Mouse (Mus musculus): ENCODE results near the gene Adcy1. TPM values are rescaled to one million over a fixed set of nuclear protein-coding genes. Genes with fewer than 3 reads are reported as not detected.

Gene Adcy1
- polyA plus RNA-seq, 1 experiment, result not detected

DNA sequence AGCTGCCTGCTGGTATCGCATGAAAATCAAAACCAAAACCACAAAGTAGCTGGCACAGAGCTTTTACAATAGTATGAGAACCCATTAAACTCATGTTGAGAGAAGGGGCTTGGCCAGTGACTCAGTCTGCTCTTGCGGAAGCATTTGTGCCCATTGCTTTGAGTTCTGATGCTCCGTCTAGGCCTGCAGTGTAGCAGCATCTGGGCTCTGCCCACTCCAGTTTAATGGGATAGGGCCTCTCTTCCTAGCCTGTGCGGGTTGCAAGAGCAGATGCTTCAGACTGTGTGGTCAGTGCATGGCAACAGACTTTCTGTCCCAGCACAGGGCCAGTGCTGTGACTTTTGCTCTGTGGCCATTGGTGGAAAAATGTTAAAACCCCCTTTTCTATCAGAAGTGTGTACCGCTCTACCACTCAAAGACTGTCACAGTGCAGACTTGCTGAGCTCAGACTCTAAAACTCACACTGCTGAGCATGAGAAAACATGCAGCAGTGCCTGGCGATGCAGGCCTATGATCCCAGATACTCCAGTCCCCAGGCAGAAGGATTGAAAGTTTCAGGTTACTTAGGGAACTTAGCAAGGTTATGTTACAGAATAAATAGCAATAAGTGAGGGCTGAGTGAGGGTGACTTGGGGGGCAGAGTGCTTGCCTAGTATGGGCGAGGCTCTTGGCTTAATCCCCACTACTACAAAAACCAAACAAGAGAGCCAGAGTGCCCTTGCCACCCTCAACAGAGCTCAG lies 163.7 kb downstream of the Adcy1 start:
- TF ChIP-seq POLR2A (IDR thresholded peaks at IDR 0.05; ENCODE audit: insufficient read depth, low read depth, low read length) (no peak), CTCF (IDR thresholded peaks at IDR 0.05; ENCODE audit: insufficient read depth, low read depth, low read length) (no peak)
- Histone ChIP-seq H3K4me1 (ENCODE audit: control insufficient read depth, insufficient read depth, low read length) (no peaks in the 10 kb centered on the region), H3K4me3 (ENCODE audit: insufficient read depth, low read depth, low read length) (no peak overlapping the region), H3K27ac (ENCODE audit: insufficient read depth, low read depth, low read length) (no peak overlapping the region)
- 92% methylated on average over 7 of the region's 7 CpGs for WGBS

DNA sequence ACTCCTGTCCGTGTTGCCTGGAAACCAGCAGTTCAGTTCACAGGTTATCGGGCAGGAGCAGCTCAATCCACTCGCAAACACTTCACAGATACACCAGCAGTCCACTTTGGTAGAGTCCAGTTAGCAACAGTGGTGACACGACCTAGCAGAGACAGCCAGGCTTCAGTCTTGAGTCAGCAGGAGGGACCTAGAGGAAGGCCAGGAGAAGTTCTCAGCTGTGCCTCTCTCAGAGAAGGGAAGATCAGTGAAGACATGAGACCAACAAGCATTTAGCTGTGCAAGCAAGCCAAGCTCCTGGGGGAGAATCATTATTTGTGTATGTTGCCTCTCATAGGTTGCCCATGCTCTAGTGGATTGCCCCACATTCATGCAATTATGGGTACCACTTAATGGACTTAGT lies 164.8 kb downstream of the Adcy1 start:
- H3K4me3 ChIP-seq (ENCODE audit: insufficient read depth, low read depth, low read length), result no peak overlapping the region
- H3K4me1 ChIP-seq (ENCODE audit: control insufficient read depth, insufficient read depth, low read length), result no peaks in the 10 kb centered on the region
- WGBS, result 92% methylated on average over 4 of the region's 4 CpGs
- TF ChIP-seq POLR2A (IDR thresholded peaks at IDR 0.05; ENCODE audit: insufficient read depth, low read depth, low read length) (no peak), CTCF (IDR thresholded peaks at IDR 0.05; ENCODE audit: insufficient read depth, low read depth, low read length) (no peak)
- no peak overlapping the region for H3K27ac ChIP-seq (ENCODE audit: insufficient read depth, low read depth, low read length)

Other genes starting within 250 kb of the Adcy1 start
- not detected in 2 replicates for gene Gm11983, start 225.8 kb upstream of the Adcy1 start, polyA plus RNA-seq (2012; ENCODE audit: insufficient read depth, insufficient read length, low replicate concordance, missing spikeins)
- gene Gm11985, start 125.1 kb downstream of the Adcy1 start, polyA plus RNA-seq (2012; ENCODE audit: insufficient read depth, insufficient read length, low replicate concordance, missing spikeins), result not detected in 2 replicates
- not detected in 2 replicates for gene Igfbp1, start 134.3 kb downstream of the Adcy1 start, polyA plus RNA-seq (2012; ENCODE audit: insufficient read depth, insufficient read length, low replicate concordance, missing spikeins)
- gene Igfbp3, start 150.4 kb downstream of the Adcy1 start, polyA plus RNA-seq (2012; ENCODE audit: insufficient read depth, insufficient read length, low replicate concordance, missing spikeins), result not detected in 2 replicates